Mouse (Mus musculus): Measurements from ENCODE around the gene Tchhl1. TPM values are rescaled to one million over a fixed set of nuclear protein-coding genes. Genes with fewer than 3 reads are reported as not detected.

Gene Tchhl1
- not detected in 2 replicates for polyA plus RNA-seq (2021; fragmentation: Nextera tagmentation)
- long read RNA-seq, experiment 1, result 0 reads
- long read RNA-seq, experiment 2, result 0 reads

DNA sequence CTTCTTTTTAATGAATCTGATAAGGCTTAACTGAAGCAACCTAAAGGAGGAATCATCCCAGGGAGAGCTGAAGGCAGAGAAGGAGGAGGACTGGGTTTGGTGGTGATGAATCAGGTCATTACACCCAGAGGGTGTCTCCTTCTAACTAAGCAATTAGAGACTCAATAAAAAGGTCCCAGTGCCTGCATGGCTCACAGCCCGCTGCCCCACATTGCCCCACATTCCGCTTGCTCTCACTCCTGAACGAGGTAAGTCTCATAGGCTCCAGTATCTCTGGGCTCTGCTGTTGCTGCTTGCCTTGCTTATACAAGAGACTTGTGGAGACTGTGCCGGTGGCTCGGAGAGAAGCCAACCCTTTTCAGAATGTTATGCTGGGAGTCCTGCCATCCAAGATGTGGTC, at the start of gene Tchhl1:
Tchhl1 (plus strand) TSS at position 194 of the 400 bp plus-strand sequence.

DNA sequence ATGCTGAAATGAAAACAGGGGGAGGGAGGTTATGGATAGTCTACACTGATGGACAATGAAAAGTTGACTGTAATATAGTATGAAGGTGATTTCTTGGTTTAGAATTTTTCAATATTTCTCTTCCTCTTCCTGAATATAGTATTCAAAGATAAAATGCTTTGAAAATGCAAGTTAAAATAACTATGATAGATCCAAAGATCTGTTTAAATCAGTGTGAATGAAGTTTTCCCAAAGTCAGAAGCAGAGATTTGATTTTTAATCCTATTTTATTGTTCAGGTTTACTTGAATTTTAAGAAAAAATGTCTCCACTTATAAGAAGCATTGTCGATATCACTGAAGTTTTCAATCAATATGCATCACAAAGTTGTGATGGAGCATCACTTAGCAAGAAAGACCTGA, 26.5 kb upstream of the Tchhl1 start, which contains the start of gene Tchh:
Tchh (plus strand) TSS at position 301 of the 400 bp plus-strand sequence.

DNA sequence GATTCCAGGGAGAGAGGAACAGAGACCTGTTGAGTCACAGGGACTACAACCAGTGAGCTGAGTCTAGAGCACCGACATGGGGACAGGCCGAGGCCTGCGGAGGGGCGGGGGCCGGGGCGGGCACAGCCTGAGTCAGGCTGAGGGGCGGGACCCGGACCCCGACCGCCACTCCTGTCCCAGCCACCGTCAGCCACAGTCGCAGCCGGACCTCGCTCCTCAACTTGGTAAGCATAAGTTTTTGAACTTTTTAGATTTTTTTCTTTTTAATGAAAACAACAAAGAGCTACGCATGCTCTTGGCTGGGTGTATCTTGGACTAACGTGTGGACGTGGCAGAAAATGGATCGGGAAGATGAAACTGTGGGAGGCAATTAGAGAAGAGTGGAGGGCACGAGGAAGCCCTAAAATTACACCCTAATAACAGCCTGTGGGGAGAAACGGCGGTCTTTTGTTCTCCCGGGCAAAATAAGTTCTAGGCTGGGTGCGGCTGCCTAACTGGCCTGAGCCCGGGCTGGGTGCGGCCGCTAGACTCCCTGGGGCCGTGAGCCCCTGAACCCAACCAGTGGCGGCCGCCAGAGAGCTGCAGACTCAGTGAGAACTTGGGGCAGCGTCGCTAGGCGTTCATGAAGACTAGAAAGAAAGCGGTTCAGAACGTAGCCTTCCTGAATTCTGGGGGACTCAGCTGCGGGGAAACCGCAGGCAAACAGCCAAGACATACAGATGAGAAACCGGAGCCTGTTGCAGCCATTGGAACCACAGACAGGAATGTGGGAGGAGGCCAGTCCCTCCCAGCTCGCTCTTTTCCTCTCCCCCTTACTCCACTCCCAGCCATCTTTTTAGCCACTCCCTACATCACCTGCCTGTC, 52.0 kb downstream of the Tchhl1 start, which contains the start of gene S100a11:
S100a11 (plus strand) TSS at position 159 of the 864 bp plus-strand sequence.

Other genes starting within 250 kb of the Tchhl1 start
- gene Flg, start 195.2 kb upstream of the Tchhl1 start, polyA plus RNA-seq (2021; fragmentation: Nextera tagmentation), result 0.03 TPM in 1 of 2 replicates, not detected in the other
- gene Hrnr, start 149.0 kb upstream of the Tchhl1 start, polyA plus RNA-seq (2021; fragmentation: Nextera tagmentation), result not detected in 2 replicates
- gene Rptn, start 75.1 kb upstream of the Tchhl1 start, polyA plus RNA-seq (2021; fragmentation: Nextera tagmentation), result not detected in 2 replicates
- gene Tchh, start 26.4 kb upstream of the Tchhl1 start, polyA plus RNA-seq (2021; fragmentation: Nextera tagmentation), result 1.2 TPM in 2 replicates
- gene S100a11, start 51.7 kb downstream of the Tchhl1 start, polyA plus RNA-seq (2021; fragmentation: Nextera tagmentation), result 20.3 and 32.9 TPM in 2 replicates
- 113 and 115 TPM in 2 replicates for gene S100a10, start 86.3 kb downstream of the Tchhl1 start, polyA plus RNA-seq (2021; fragmentation: Nextera tagmentation)
- not detected in 2 replicates for gene Tdpoz2, start 183.9 kb downstream of the Tchhl1 start, polyA plus RNA-seq (2021; fragmentation: Nextera tagmentation)
- not detected in 2 replicates for gene Tdpoz1, start 207.6 kb downstream of the Tchhl1 start, polyA plus RNA-seq (2021; fragmentation: Nextera tagmentation)
- gene Gm37596, start 224.3 kb downstream of the Tchhl1 start, polyA plus RNA-seq (2021; fragmentation: Nextera tagmentation), result not detected in 2 replicates